ENCODE assay signal across 27 mouse cellular contexts in the genomic region with DNA sequence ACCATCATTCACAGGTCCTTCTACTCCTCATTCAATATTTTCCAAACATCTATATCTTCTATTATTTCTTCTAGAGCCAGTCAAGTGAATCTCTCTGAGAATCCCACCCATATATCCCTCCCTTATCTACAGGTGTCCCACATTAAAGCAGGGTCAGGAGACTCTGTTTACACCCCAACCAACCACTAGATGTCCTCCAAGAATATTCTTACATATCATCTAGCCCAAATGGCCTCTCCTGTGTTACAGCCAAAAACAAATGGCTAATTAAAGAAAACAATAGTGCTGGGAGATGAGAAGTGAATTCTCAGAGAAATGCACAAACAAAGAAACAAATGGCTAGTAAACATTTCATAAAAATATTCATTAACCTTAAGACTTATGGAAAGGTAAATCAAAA. TPM values are rescaled to one million over a fixed set of nuclear protein-coding genes. Genes with fewer than 3 reads are reported as not detected.
A peak's percentile ranks its signal among the peaks of the same experiment; 100 is the strongest.
DNase-seq lines count a peak whose midpoint lies in the region; ATAC-seq and TF ChIP-seq lines count a peak whose summit lies in the region.
"Had no signal": no experiment of that assay in that cellular context is flagged by ENCODE, and none has a peak within 500 bp of the region (broad histone marks: within the 10 kb centered on the region; RNA-seq: fewer than 3 reads in every experiment).

No protein-coding gene starts in this region.

- peak; percentile 19; the same call in 1 of the 2 replicates for TF ChIP-seq CTCF in heart, postnatal 0 days (IDR thresholded peaks at IDR 0.05; ENCODE audit: low read depth)
- TF ChIP-seq CTCF in liver, postnatal 0 days (IDR thresholded peaks at IDR 0.05; ENCODE audit: low read depth) = peak; percentile 39
- peak in 1 of 3 experiments; percentile 54; a peak in 2 of 6 replicates for TF ChIP-seq CTCF in MEL (IDR thresholded peaks at IDR 0.05 in 2 of 3, conservative IDR thresholded peaks at IDR 0.05 in 1 of 3; ENCODE audit: control insufficient read depth in 1 of 3, insufficient read depth in 1 of 3, low read depth in 2 of 3, low read length in 3 of 3, poor library complexity in 1 of 3, severe bottlenecking in 1 of 3)

- TF ChIP-seq EP300 in heart, postnatal 0 days (IDR thresholded peaks at IDR 0.05; ENCODE audit: low read depth) = no peak
- TF ChIP-seq EP300 in liver, postnatal 0 days (IDR thresholded peaks at IDR 0.05; ENCODE audit: low read depth) = no peak
- TF ChIP-seq EP300 in MEL (IDR thresholded peaks at IDR 0.05; ENCODE audit: low read depth in 1 of 2, low read length in 2 of 2) = no peak

- peak; percentile 38 for TF ChIP-seq RAD21 in MEL (IDR thresholded peaks at IDR 0.05; ENCODE audit: low read depth, low read length)

- H3K4me1 ChIP-seq in heart, postnatal 0 days (ENCODE audit: control insufficient read depth, insufficient read depth) = no peaks in the 10 kb centered on the region
- no peaks in the 10 kb centered on the region for H3K4me1 ChIP-seq in liver, postnatal 0 days (ENCODE audit: insufficient read depth)
- H3K4me1 ChIP-seq in liver, embryonic 11.5 days (replicated peaks; ENCODE audit: control insufficient read depth, insufficient read depth, low read length) = no peaks in the 10 kb centered on the region
- no peaks in the 10 kb centered on the region for H3K4me1 ChIP-seq in MEL (ENCODE audit: control insufficient read depth in 1 of 2, insufficient read depth in 2 of 2, low read length in 2 of 2)
- H3K4me1 ChIP-seq: embryonic facial prominence, embryonic 12.5 days; hindbrain, embryonic 10.5 days; megakaryocyte, embryonic 14.5 days; neural tube, embryonic 12.5 days had no signal

- ATAC-seq in heart, postnatal 0 days (ENCODE audit: insufficient read depth, low read depth) = no peak
- ATAC-seq in liver, postnatal 0 days = no peak
- ATAC-seq in liver, embryonic 11.5 days (replicated peaks; ENCODE audit: low FRiP score) = no peak
- ATAC-seq: forebrain, embryonic 16.5 days; inflammation-experienced regulatory T-cells, adult 6 months had no signal

- no peak for DNase-seq in heart, postnatal 0 days (ENCODE audit: low spot score)
- no peak for DNase-seq in heart, postnatal 10 days
- DNase-seq in liver, postnatal 0 days = no peak
- no peak for DNase-seq in liver, embryonic 11.5 days (ENCODE audit: low spot score)
- peak; percentile 20 for DNase-seq in MEL (ENCODE audit: low read depth, low spot score)
- DNase-seq in retina, embryonic 14.5 days (ENCODE audit: low spot score) = peak; percentile 2
- no peak for DNase-seq in spleen, postnatal 36 days (ENCODE audit: low spot score in 2 of 2)
- no peak for DNase-seq in urinary bladder, postnatal 10 days (ENCODE audit: low spot score)
- DNase-seq: adrenal gland, postnatal 25 days; B cell, adult 2 months; cerebellum, adult 18-20 months; gastrocnemius, adult 2 months; layer of hippocampus, adult 9-11 months; lung, adult 2 months; right cerebral cortex, postnatal 4 days; thymus, adult 2 months had no signal

- no peaks in the 10 kb centered on the region for H3K9me3 ChIP-seq in heart, postnatal 0 days (replicated peaks; ENCODE audit: control insufficient read depth, low read length)
- no peaks in the 10 kb centered on the region for H3K9me3 ChIP-seq in liver, postnatal 0 days (ENCODE audit: low read length)
- H3K9me3 ChIP-seq in liver, embryonic 11.5 days (ENCODE audit: control insufficient read depth, low read length) = no peaks in the 10 kb centered on the region
- H3K9me3 ChIP-seq in MEL (replicated peaks; ENCODE audit: insufficient read depth, low read length) = no peaks in the 10 kb centered on the region
- H3K9me3 ChIP-seq: embryonic facial prominence, embryonic 12.5 days; hindbrain, embryonic 10.5 days; megakaryocyte, embryonic 14.5 days; neural tube, embryonic 12.5 days had no signal

- no peak for TF ChIP-seq POLR2A in MEL (IDR thresholded peaks at IDR 0.05; ENCODE audit: control insufficient read depth in 1 of 2, insufficient read depth in 1 of 2, low read depth in 1 of 2, low read length in 2 of 2, poor library complexity in 1 of 2)

- H3K27ac ChIP-seq in heart, postnatal 0 days (ENCODE audit: low read depth) = no peak overlapping the region
- H3K27ac ChIP-seq in liver, postnatal 0 days (ENCODE audit: low read depth) = no peak overlapping the region
- no peak overlapping the region for H3K27ac ChIP-seq in liver, embryonic 11.5 days (ENCODE audit: low read depth, low read length)
- H3K27ac ChIP-seq in MEL (ENCODE audit: control insufficient read depth, low read depth, low read length) = no peak overlapping the region
- H3K27ac ChIP-seq: embryonic facial prominence, embryonic 12.5 days; gastrocnemius, adult 2 months; hindbrain, embryonic 10.5 days; neural tube, embryonic 12.5 days had no signal

- no peaks in the 10 kb centered on the region for H3K36me3 ChIP-seq in heart, postnatal 0 days (replicated peaks; ENCODE audit: control insufficient read depth, insufficient read depth, low read length)
- no peaks in the 10 kb centered on the region for H3K36me3 ChIP-seq in liver, postnatal 0 days (replicated peaks; ENCODE audit: insufficient read depth, low read length)
- no peaks in the 10 kb centered on the region for H3K36me3 ChIP-seq in liver, embryonic 11.5 days (ENCODE audit: control insufficient read depth, insufficient read depth, low read length)
- H3K36me3 ChIP-seq in MEL (ENCODE audit: control insufficient read depth in 1 of 2, insufficient read depth in 2 of 2, low read length in 2 of 2) = no peaks in the 10 kb centered on the region
- H3K36me3 ChIP-seq: embryonic facial prominence, embryonic 12.5 days; hindbrain, embryonic 10.5 days; neural tube, embryonic 12.5 days had no signal

- no peak overlapping the region for H3K9ac ChIP-seq in heart, postnatal 0 days (replicated peaks; ENCODE audit: low read depth, low read length)
- no peak overlapping the region for H3K9ac ChIP-seq in liver, postnatal 0 days (replicated peaks)
- no peak overlapping the region for H3K9ac ChIP-seq in liver, embryonic 11.5 days (ENCODE audit: low read depth, low read length)
- H3K9ac ChIP-seq in MEL (ENCODE audit: control insufficient read depth, low read depth, low read length, poor library complexity, severe bottlenecking) = no peak overlapping the region
- H3K9ac ChIP-seq: embryonic facial prominence, embryonic 12.5 days; neural tube, embryonic 12.5 days had no signal

- H3K27me3 ChIP-seq in heart, postnatal 0 days (ENCODE audit: control insufficient read depth, insufficient read depth, low read length) = no peaks in the 10 kb centered on the region
- H3K27me3 ChIP-seq in liver, postnatal 0 days (ENCODE audit: insufficient read depth, low read length) = no peaks in the 10 kb centered on the region
- no peaks in the 10 kb centered on the region for H3K27me3 ChIP-seq in liver, embryonic 11.5 days (replicated peaks; ENCODE audit: control insufficient read depth, insufficient read depth, low read length)
- H3K27me3 ChIP-seq in MEL (ENCODE audit: control insufficient read depth in 1 of 2, insufficient read depth in 2 of 2, low read length in 2 of 2) = no peaks in the 10 kb centered on the region
- H3K27me3 ChIP-seq: embryonic facial prominence, embryonic 12.5 days; megakaryocyte, embryonic 14.5 days; neural tube, embryonic 12.5 days had no signal

- H3K79me2 ChIP-seq in MEL (ENCODE audit: control insufficient read depth, insufficient read depth, low read length, poor library complexity) = no peaks in the 10 kb centered on the region

- H3K4me2 ChIP-seq in heart, postnatal 0 days (ENCODE audit: low read depth, low read length) = no peak overlapping the region
- no peak overlapping the region for H3K4me2 ChIP-seq in liver, postnatal 0 days (ENCODE audit: low read depth, low read length)
- H3K4me2 ChIP-seq in liver, embryonic 11.5 days = no peak overlapping the region
- H3K4me2 ChIP-seq: embryonic facial prominence, embryonic 12.5 days; neural tube, embryonic 12.5 days had no signal

- intact Hi-C loops in heart, postnatal 10 days (cut with DNase I) = no loop called here

- H3K4me3 ChIP-seq in heart, postnatal 0 days (ENCODE audit: low read depth, low read length) = no peak overlapping the region
- H3K4me3 ChIP-seq in liver, postnatal 0 days (ENCODE audit: low read depth, low read length) = no peak overlapping the region
- H3K4me3 ChIP-seq in liver, embryonic 11.5 days (ENCODE audit: low read depth, low read length) = no peak overlapping the region
- H3K4me3 ChIP-seq in MEL (ENCODE audit: control insufficient read depth in 1 of 2, insufficient read depth in 1 of 2, low read depth in 2 of 2, low read length in 2 of 2) = no peak overlapping the region
- H3K4me3 ChIP-seq: embryonic facial prominence, embryonic 12.5 days; gastrocnemius, adult 2 months; hindbrain, embryonic 10.5 days; megakaryocyte, embryonic 14.5 days; neural tube, embryonic 12.5 days had no signal

TF ChIP-seq in MEL, 35 proteins besides CTCF, POLR2A, EP300 and RAD21:
- no peak for TF ChIP-seq BHLHE40 (IDR thresholded peaks at IDR 0.05; ENCODE audit: borderline replicate concordance, low read depth, low read length)
- TF ChIP-seq SMC3 (IDR thresholded peaks at IDR 0.05; ENCODE audit: low read depth, low read length) = peak; percentile 45; the same call in 1 of the 2 replicates

RNA-seq across cellular contexts. Expression of gene Gm42906, which starts 17.7 kb away (rescaled TPM):
- not detected in 2 replicates for total RNA-seq in heart, postnatal 0 days (2014; rRNA removed; ENCODE audit: low replicate concordance)
- not detected in 2 replicates for polyA plus RNA-seq in heart, postnatal 0 days (2015; fragmentation: Nextera tagmentation; extraction: Ambion mirVana)
- total RNA-seq in heart, postnatal 10 days (2021) = 1 to 10 TPM in 1 of 2 experiments, not detected in 1; 1.6 TPM
- polyA plus RNA-seq in liver, postnatal 0 days (2015; fragmentation: Nextera tagmentation; extraction: Ambion mirVana) = not detected in 2 replicates
- not detected in 2 replicates for polyA plus RNA-seq in liver, embryonic 11.5 days (2014; fragmentation: Nextera tagmentation; extraction: Ambion mirVana)
- not detected in 2 replicates for total RNA-seq in MEL (2012; rRNA removed)
- polyA plus RNA-seq in MEL (2012; ENCODE audit: insufficient read depth in 1 of 2, insufficient read length in 2 of 2, low read depth in 1 of 2, low replicate concordance in 2 of 2, missing spikeins in 1 of 2) = not detected
- total RNA-seq: ES-E14; granulocyte monocyte progenitor cell, adult 5-6 weeks had no signal
- polyA plus RNA-seq: embryonic facial prominence, embryonic 12.5 days; forebrain, embryonic 16.5 days; heart, embryonic 14.5 days; hindbrain, embryonic 10.5 days; inflammation-experienced regulatory T-cells, adult 6 months; kidney, embryonic 16.5 days; limb, embryonic 14.5 days; lung, adult 2 months; neural tube, embryonic 12.5 days; thymus, adult 2 months had no signal

Comparison
In these comparisons a context has a peak if more than half of its experiments do, and no peak if none do; other contexts are left out.
1. DNase-seq: peak in MEL (single experiment) and retina, embryonic 14.5 days (single experiment); none in heart, postnatal 0 days (single experiment), heart, postnatal 10 days (0 of 2), liver, postnatal 0 days (single experiment), liver, embryonic 11.5 days (single experiment), spleen, postnatal 36 days (0 of 2) and urinary bladder, postnatal 10 days (single experiment).